Mouse (Mus musculus): Measurements from ENCODE around the gene Men1. TPM values are rescaled to one million over a fixed set of nuclear protein-coding genes. Genes with fewer than 3 reads are reported as not detected.

Men1 gene
- total RNA-seq, 1 experiment from 2014 or later = 60.1 TPM

DNA sequence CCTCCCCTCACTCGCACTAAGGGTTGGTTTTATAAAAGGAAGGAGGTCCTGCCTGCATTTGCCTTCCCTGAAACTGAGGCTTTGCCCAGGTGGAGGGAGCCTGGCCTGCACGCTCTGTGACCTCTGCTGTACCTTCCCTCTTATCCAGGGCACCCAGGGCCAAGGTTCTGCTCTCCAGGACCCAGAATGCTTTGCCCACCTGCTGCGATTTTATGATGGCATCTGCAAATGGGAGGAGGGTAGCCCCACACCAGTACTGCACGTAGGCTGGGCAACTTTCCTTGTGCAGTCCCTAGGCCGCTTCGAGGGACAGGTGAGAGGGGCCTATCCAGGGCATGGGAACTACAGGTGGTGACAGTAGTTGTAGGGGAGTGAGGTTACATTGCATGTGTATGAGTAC is 4.4 kb downstream of the Men1 start:
- no peak for DNase-seq

GRCm38 (mm10) chr19:6339890-6340504 is 5.2 kb downstream of the Men1 start:
- DNase-seq = no peak

GRCm38 (mm10) chr19:6340524-6341452 is 6.0 kb downstream of the Men1 start, which contains the start of gene Map4k2:
Map4k2 (plus strand) TSS chr19:6341135.
- peak; percentile 94 for DNase-seq

GRCm38 (mm10) chr19:6341453-6342077 is 6.8 kb downstream of the Men1 start:
- DNase-seq = no peak

- DNase-seq = no peak
These were observed 7.6 kb downstream of the Men1 start for GRCm38 (mm10) chr19:6342276-6342933.

DNA sequence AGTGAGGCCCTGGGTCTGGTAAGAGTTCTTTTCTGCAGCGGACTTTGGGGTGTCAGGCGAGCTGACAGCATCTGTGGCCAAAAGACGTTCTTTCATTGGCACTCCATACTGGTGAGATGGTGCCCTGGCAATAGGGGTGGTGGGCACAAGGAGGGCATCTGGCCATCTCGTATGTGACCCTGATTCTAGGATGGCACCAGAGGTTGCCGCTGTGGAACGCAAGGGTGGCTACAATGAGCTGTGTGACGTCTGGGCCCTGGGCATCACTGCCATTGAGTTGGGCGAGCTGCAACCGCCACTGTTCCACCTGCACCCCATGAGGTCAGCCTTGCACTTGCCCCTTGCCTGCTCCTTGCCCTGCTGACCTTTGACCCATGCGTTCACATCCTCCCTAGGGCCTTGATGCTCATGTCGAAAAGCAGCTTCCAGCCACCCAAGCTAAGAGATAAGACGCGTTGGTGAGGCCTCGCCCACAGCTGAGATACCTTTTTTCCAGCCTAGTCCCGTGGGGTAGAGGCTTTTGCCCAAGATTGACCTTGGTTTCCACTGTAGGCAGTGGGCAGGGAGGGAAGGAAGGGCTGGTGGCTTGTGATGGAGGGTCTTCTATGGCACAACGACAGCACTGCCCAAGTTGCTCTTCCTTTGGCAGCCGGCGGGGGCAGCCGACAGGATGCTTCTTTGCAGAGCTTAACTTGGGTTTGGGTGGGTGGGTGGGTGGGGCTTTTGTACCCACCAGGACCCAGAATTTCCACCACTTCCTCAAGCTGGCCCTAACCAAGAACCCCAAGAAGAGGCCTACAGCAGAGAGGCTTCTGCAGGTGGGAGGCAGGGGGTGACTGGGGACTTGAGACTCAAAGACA is 8.5 kb downstream of the Men1 start:
- DNase-seq = no peak

DNA sequence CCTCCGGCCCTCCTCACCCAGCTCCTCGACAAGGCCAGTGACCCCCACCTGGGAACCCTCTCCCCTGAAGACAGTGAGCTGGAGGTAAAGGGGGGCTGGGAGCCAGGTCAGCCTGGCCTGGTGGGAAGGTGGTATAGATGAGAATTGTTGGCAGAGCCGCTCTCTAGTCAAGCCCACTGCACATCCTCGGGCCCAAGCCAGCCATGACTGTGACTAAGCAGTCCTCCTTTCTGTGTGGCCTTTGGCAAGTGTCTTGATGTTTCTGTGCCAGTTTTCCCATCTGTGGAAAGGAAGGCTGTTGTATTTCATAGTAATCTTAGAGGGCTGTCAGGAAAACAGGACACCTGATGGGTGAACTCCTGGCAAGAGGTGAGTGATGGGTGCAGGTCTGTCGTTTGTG is 9.2 kb downstream of the Men1 start:
- no peak for DNase-seq

DNA sequence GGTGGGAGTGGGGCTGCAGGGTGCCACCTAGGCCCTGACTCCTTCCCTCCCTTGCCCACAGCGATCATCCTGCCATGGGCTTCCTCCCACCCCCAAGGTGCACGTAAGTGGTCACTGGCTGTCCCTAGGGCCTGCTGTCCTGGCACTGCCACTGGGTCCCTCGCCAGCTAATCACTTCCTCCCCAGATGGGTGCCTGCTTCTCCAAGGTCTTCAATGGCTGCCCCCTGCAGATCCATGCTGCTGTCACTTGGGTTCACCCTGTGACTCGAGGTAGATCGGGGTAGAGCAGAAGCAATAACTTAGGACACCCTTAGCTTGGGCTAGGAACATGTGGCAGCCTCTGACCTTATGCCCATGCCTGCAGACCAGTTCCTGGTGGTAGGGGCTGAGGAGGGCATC is 11.2 kb downstream of the Men1 start:
- no peak for DNase-seq

- no peak for DNase-seq
These were observed 11.9 kb downstream of the Men1 start for GRCm38 (mm10) chr19:6346661-6347060.

- no peak for DNase-seq
These were observed 12.8 kb downstream of the Men1 start for GRCm38 (mm10) chr19:6347615-6348014.

GRCm38 (mm10) chr19:6348717-6349116 is 13.9 kb downstream of the Men1 start:
- no peak for DNase-seq

GRCm38 (mm10) chr19:6349215-6349983 is 14.6 kb downstream of the Men1 start:
- DNase-seq = peak; percentile 40

- DNase-seq = no peak
These were observed 16.8 kb downstream of the Men1 start for GRCm38 (mm10) chr19:6351431-6352106.

DNA sequence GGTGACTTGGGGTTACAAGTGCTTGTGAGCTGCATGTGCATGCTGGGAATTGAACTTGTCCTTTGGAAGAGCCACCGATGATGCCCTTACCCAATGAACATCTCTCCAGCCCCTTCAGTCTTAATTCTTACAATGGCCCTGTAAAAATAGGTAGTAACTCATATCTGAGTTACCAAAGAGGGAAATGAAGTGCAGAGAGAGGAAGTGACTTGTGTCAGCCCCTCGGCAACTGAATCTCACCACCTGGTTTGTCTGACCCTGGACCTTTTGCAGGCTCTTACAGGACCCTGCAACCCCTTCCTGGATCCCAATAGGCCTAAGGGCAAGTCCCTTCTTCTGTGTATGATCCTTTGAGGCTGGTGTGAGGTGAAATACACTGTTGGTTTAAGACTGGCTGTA is 17.3 kb downstream of the Men1 start:
- DNase-seq = no peak

GRCm38 (mm10) chr19:6354030-6354429 is 19.3 kb downstream of the Men1 start:
- DNase-seq = no peak

GRCm38 (mm10) chr19:6361291-6361690 is 26.5 kb downstream of the Men1 start:
- no peak for DNase-seq

DNA sequence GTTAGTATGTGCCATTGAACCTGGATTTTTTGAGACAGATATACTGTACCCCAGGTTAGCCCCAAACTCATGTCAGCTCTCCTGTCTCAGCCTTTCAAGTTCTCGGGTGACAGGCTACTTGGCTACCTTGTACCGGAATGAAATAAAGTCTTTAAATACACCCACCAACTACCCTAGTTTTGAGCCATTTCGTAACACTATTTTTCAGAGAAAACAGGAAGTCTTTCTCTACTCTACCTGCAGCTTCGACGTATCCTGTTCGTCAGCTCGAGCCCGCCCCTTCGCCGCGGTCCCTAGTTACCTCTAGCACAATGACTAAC is 28.3 kb downstream of the Men1 start:
- no peak for DNase-seq

DNA sequence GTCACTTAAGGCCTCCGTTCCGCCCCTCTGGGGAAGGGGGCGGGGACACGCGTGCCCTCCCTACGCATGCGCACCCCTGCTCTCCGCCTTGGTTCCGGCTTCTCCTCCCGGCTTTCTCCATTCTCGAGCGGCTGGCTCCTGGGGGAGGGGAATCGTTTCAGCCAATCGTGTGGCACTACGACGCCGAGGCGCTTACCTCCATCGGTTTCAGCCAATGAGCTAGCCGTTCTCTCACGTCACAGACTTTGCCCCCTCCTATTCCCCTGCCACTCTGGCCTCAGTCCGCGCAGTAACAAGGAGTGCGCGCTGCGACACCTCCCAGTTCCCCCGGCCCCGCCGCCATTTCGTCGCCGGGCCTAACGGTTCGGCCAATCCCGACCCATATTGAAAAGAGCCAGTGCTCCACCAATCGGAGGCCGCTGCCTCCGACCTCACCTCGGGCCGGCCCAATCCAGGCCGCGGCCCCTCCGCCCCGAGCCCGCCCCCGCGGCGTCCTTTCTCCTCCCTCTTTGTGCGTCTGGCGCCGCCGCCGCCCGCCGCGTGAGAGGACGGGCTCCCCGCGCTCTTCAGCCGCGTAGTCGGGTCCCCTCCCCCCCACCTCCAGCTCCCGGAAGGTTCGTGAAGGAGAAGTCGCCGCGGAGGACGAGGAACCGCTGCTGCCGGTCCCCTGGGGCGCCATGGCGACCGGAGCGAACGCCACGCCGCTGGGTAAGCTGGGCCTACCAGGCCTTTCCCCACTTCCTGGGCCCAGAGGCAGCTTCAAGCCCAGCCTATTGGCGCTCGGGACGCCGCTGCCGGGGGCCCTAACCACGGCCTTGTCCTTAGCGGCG is 28.8 kb downstream of the Men1 start, which contains the start of gene Sf1:
Sf1 (plus strand) TSS at position 280 of the 830 bp plus-strand sequence.
- DNase-seq = peak; percentile 100

- DNase-seq = peak; percentile 94
These were observed 29.5 kb downstream of the Men1 start for GRCm38 (mm10) chr19:6364317-6364725.
